Comparison of ENCODE assay signal across 9 mouse cellular contexts in the genomic region with DNA sequence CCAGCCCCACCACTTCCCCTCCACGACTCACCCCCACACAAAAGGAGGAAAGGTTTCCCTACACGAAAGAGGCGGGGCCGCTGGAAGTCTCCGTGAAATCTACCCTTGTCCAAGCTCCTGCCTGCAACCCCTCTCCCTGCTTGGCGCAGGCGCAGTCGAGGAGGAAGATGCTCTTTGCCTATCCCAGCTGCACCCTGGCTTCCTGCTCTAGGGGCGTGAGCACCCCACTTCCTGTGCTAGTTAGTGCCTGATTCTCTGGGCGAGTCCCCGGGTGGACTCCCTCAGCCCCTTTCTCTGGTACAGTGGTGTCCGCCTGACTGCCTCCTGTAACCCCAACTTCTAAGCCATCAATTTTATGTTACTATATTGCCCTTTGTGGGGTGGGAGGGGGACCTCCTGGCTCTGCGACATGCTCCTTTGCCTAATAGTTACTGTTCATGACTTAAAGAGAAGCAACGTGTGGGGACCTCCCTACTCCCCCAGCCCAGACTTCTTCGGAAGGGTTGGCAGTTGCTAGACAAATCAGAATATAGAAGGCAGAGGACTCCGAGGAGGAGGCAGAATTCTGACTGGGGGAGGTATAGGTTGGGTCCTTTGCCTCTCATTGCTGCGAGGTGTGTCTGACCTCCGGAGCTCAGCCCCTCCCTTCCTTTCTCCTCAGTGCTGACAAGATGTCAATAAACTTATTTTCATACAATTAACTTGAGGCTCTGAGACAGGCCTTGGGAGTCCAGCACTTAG. TPM values are rescaled to one million over a fixed set of nuclear protein-coding genes. Genes with fewer than 3 reads are reported as not detected.
DNase-seq lines count a peak whose midpoint lies in the region; ATAC-seq and TF ChIP-seq lines count a peak whose summit lies in the region.
"Had no signal": no experiment of that assay in that cellular context is flagged by ENCODE, and none has a peak within 500 bp of the region (broad histone marks: within the 10 kb centered on the region; RNA-seq: fewer than 3 reads in every experiment).

No protein-coding gene starts in this region.

- peak; percentile 59 for ATAC-seq in granulocyte monocyte progenitor cell, adult 5-6 weeks (replicated peaks; ENCODE audit: poor library complexity, severe bottlenecking)
- peak; percentile 9 for ATAC-seq in intestine, embryonic 15.5 days
- no peak for ATAC-seq in liver, postnatal 0 days
- ATAC-seq in neural tube, embryonic 12.5 days (ENCODE audit: low FRiP score, low read depth), result no peak
- ATAC-seq in frontal cortex, adult (ENCODE audit: low TSS enrichment), result no peak

- H3K9me3 ChIP-seq in intestine, embryonic 15.5 days, result no peaks in the 10 kb centered on the region
- no peaks in the 10 kb centered on the region for H3K9me3 ChIP-seq in liver, postnatal 0 days (ENCODE audit: low read length)
- H3K9me3 ChIP-seq in neural tube, embryonic 12.5 days, result no peaks in the 10 kb centered on the region

- peak; percentile 73 for DNase-seq in cerebellum, adult 11-12 months
- no peak for DNase-seq in cerebellum, postnatal 25 days
- DNase-seq in brain, embryonic 14.5 days (ENCODE audit: low read depth), result peak; percentile 35
- DNase-seq in liver, postnatal 0 days, result peak; percentile 77

- peak overlapping the region; percentile 44 for H3K9ac ChIP-seq in intestine, embryonic 15.5 days
- H3K9ac ChIP-seq in liver, postnatal 0 days (replicated peaks), result peak overlapping the region; percentile 60
- H3K9ac ChIP-seq in neural tube, embryonic 12.5 days, result peak overlapping the region; percentile 61

- no peak for TF ChIP-seq CTCF in brain, embryonic 14.5 days (IDR thresholded peaks at IDR 0.05; ENCODE audit: borderline replicate concordance, extremely low read depth, insufficient read depth, insufficient read length)
- no peak for TF ChIP-seq CTCF in liver, postnatal 0 days (IDR thresholded peaks at IDR 0.05; ENCODE audit: low read depth)

- 24% methylated on average over 18 of the region's 18 CpGs for WGBS in intestine, embryonic 15.5 days
- 23% methylated on average over 16 of the region's 18 CpGs for WGBS in liver, postnatal 0 days (ENCODE audit: insufficient replicate concordance)
- WGBS in neural tube, embryonic 12.5 days, result 32% methylated on average over 18 of the region's 18 CpGs

- H3K4me3 ChIP-seq in intestine, embryonic 15.5 days (replicated peaks), result peak overlapping the region; percentile 36
- H3K4me3 ChIP-seq in liver, postnatal 0 days (ENCODE audit: low read depth, low read length), result peak overlapping the region; percentile 56
- peak overlapping the region; percentile 36 for H3K4me3 ChIP-seq in neural tube, embryonic 12.5 days

- peak overlapping the region; percentile 82 for H3K27ac ChIP-seq in intestine, embryonic 15.5 days
- peak overlapping the region; percentile 64 for H3K27ac ChIP-seq in liver, postnatal 0 days (ENCODE audit: low read depth)
- H3K27ac ChIP-seq in neural tube, embryonic 12.5 days, result no peak overlapping the region

- no peak for TF ChIP-seq EP300 in liver, postnatal 0 days (IDR thresholded peaks at IDR 0.05; ENCODE audit: low read depth)

- peak overlapping the region; percentile 63 for H3K4me2 ChIP-seq in intestine, embryonic 15.5 days (replicated peaks)
- H3K4me2 ChIP-seq in liver, postnatal 0 days (ENCODE audit: low read depth, low read length), result peak overlapping the region; percentile 98
- peak overlapping the region; percentile 62 for H3K4me2 ChIP-seq in neural tube, embryonic 12.5 days (replicated peaks)

- peaks cover 40% of the 10 kb centered on the region for H3K4me1 ChIP-seq in intestine, embryonic 15.5 days (replicated peaks)
- peaks cover 42% of the 10 kb centered on the region for H3K4me1 ChIP-seq in liver, postnatal 0 days (ENCODE audit: insufficient read depth)
- H3K4me1 ChIP-seq in neural tube, embryonic 12.5 days, result peaks cover 35% of the 10 kb centered on the region

- H3K27me3 ChIP-seq in intestine, embryonic 15.5 days (replicated peaks), result no peaks in the 10 kb centered on the region
- H3K27me3 ChIP-seq in liver, postnatal 0 days (ENCODE audit: insufficient read depth, low read length), result no peaks in the 10 kb centered on the region
- no peaks in the 10 kb centered on the region for H3K27me3 ChIP-seq in neural tube, embryonic 12.5 days (replicated peaks)

- no peak for TF ChIP-seq POLR2A in brain, embryonic 14.5 days (IDR thresholded peaks at IDR 0.05; ENCODE audit: borderline replicate concordance, extremely low read depth, insufficient read depth, insufficient read length, poor library complexity, severe bottlenecking)

- H3K36me3 ChIP-seq in intestine, embryonic 15.5 days, result peaks cover 8% of the 10 kb centered on the region; the same call in 1 of the 2 replicates
- peaks cover 13% of the 10 kb centered on the region; the same call in 1 of the 2 replicates for H3K36me3 ChIP-seq in liver, postnatal 0 days (replicated peaks; ENCODE audit: insufficient read depth, low read length)
- H3K36me3 ChIP-seq in neural tube, embryonic 12.5 days, result peaks cover 16% of the 10 kb centered on the region

RNA-seq across cellular contexts. Expression of a gene that starts 2.6 kb away (rescaled TPM):
- 48.9 and 54.6 TPM in 2 replicates for polyA plus RNA-seq in brain, embryonic 14.5 days (2012; rRNA removed)
- total RNA-seq in granulocyte monocyte progenitor cell, adult 5-6 weeks (2014; fragmentation: Nextera tagmentation), result 14.5 and 24.3 TPM in 2 replicates
- 8.4 and 17.5 TPM in 2 replicates for total RNA-seq in granulocyte monocyte progenitor cell, adult 5-6 weeks (2017)
- 24.5 and 24.6 TPM in 2 replicates for polyA plus RNA-seq in intestine, embryonic 15.5 days (2015; fragmentation: Nextera tagmentation; extraction: Ambion mirVana)
- polyA plus RNA-seq in liver, postnatal 0 days (2015; fragmentation: Nextera tagmentation; extraction: Ambion mirVana), result 6.3 and 8.8 TPM in 2 replicates
- 41.6 and 45.2 TPM in 2 replicates for polyA plus RNA-seq in neural tube, embryonic 12.5 days (2016; fragmentation: Nextera tagmentation; extraction: Ambion mirVana)

RNA-seq across cellular contexts. Expression of a gene that starts 10.2 kb away (rescaled TPM):
- polyA plus RNA-seq in brain, embryonic 14.5 days (2012; rRNA removed), result 14.2 and 16.1 TPM in 2 replicates
- total RNA-seq in granulocyte monocyte progenitor cell, adult 5-6 weeks (2014; fragmentation: Nextera tagmentation), result not detected in 2 replicates
- total RNA-seq in granulocyte monocyte progenitor cell, adult 5-6 weeks (2017), result 0.82 TPM in 1 of 2 replicates, not detected in the other
- 2.5 and 2.9 TPM in 2 replicates for polyA plus RNA-seq in intestine, embryonic 15.5 days (2015; fragmentation: Nextera tagmentation; extraction: Ambion mirVana)
- 0.39 and 0.55 TPM in 2 replicates for polyA plus RNA-seq in liver, postnatal 0 days (2015; fragmentation: Nextera tagmentation; extraction: Ambion mirVana)
- 6.1 and 7.0 TPM in 2 replicates for polyA plus RNA-seq in neural tube, embryonic 12.5 days (2016; fragmentation: Nextera tagmentation; extraction: Ambion mirVana)

RNA-seq across cellular contexts. Expression of a gene that starts 14.0 kb away (rescaled TPM):
- 2.1 and 2.7 TPM in 2 replicates for polyA plus RNA-seq in brain, embryonic 14.5 days (2012; rRNA removed)
- total RNA-seq in granulocyte monocyte progenitor cell, adult 5-6 weeks (2014; fragmentation: Nextera tagmentation), result not detected in 2 replicates
- total RNA-seq in granulocyte monocyte progenitor cell, adult 5-6 weeks (2017), result not detected in 2 replicates
- polyA plus RNA-seq in intestine, embryonic 15.5 days (2015; fragmentation: Nextera tagmentation; extraction: Ambion mirVana), result not detected in 2 replicates
- polyA plus RNA-seq in liver, postnatal 0 days (2015; fragmentation: Nextera tagmentation; extraction: Ambion mirVana), result not detected in 2 replicates
- polyA plus RNA-seq in neural tube, embryonic 12.5 days (2016; fragmentation: Nextera tagmentation; extraction: Ambion mirVana), result 0.24 and 0.72 TPM in 2 replicates
- polyA plus RNA-seq: myocyte had no signal

RNA-seq across cellular contexts. Expression of a gene that starts 22.1 kb away (rescaled TPM):
- not detected in 2 replicates for polyA plus RNA-seq in brain, embryonic 14.5 days (2012; rRNA removed)
- not detected in 2 replicates for total RNA-seq in granulocyte monocyte progenitor cell, adult 5-6 weeks (2014; fragmentation: Nextera tagmentation)
- total RNA-seq in granulocyte monocyte progenitor cell, adult 5-6 weeks (2017), result not detected in 2 replicates
- polyA plus RNA-seq in intestine, embryonic 15.5 days (2015; fragmentation: Nextera tagmentation; extraction: Ambion mirVana), result 26.6 and 28.3 TPM in 2 replicates
- 61.0 and 84.0 TPM in 2 replicates for polyA plus RNA-seq in liver, postnatal 0 days (2015; fragmentation: Nextera tagmentation; extraction: Ambion mirVana)
- polyA plus RNA-seq in neural tube, embryonic 12.5 days (2016; fragmentation: Nextera tagmentation; extraction: Ambion mirVana), result 0.09 and 0.19 TPM in 2 replicates

RNA-seq across cellular contexts. Expression of a gene that starts 22.9 kb away (rescaled TPM):
- 91.6 and 97.6 TPM in 2 replicates for polyA plus RNA-seq in brain, embryonic 14.5 days (2012; rRNA removed)
- total RNA-seq in granulocyte monocyte progenitor cell, adult 5-6 weeks (2014; fragmentation: Nextera tagmentation), result 79.9 and 98.6 TPM in 2 replicates
- total RNA-seq in granulocyte monocyte progenitor cell, adult 5-6 weeks (2017), result 38.5 and 46.7 TPM in 2 replicates
- 29.6 and 30.3 TPM in 2 replicates for polyA plus RNA-seq in intestine, embryonic 15.5 days (2015; fragmentation: Nextera tagmentation; extraction: Ambion mirVana)
- polyA plus RNA-seq in liver, postnatal 0 days (2015; fragmentation: Nextera tagmentation; extraction: Ambion mirVana), result 6.9 and 7.1 TPM in 2 replicates
- 46.9 and 47.3 TPM in 2 replicates for polyA plus RNA-seq in neural tube, embryonic 12.5 days (2016; fragmentation: Nextera tagmentation; extraction: Ambion mirVana)

Comparison
In these comparisons a context has a peak if more than half of its experiments do, and no peak if none do; other contexts are left out.
1. DNase-seq: peak in cerebellum, adult 11-12 months (single experiment), brain, embryonic 14.5 days (single experiment) and liver, postnatal 0 days (single experiment); none in cerebellum, postnatal 25 days (0 of 2).
2. ATAC-seq: peak in granulocyte monocyte progenitor cell, adult 5-6 weeks (single experiment) and intestine, embryonic 15.5 days (single experiment); none in liver, postnatal 0 days (single experiment), neural tube, embryonic 12.5 days (single experiment) and frontal cortex, adult (single experiment).
3. Peak in every context shown above with its lines, with median percentiles within 50 percentile points of each other: H3K4me2 ChIP-seq, H3K4me3 ChIP-seq and H3K9ac ChIP-seq.